Mouse (Mus musculus): ENCODE measurements around the gene C2cd2. TPM values are rescaled to one million over a fixed set of nuclear protein-coding genes. Genes with fewer than 3 reads are reported as not detected.
A peak's percentile ranks its signal among the peaks of the same experiment; 100 is the strongest.

C2cd2 gene
- total RNA-seq, 2 experiments from 2014 or later, result 26.5 to 35.1 TPM

GRCm38 (mm10) chr16:97883696-97884095 is 78.7 kb downstream of the C2cd2 start:
- DNase-seq, result no peak

- DNase-seq, result no peak
Measured at GRCm38 (mm10) chr16:97882891-97883290, 79.5 kb downstream of the C2cd2 start.

GRCm38 (mm10) chr16:97879134-97879533 is 83.3 kb downstream of the C2cd2 start:
- peak; percentile 56 to 66 for DNase-seq

GRCm38 (mm10) chr16:97877502-97877901 is 84.9 kb downstream of the C2cd2 start:
- DNase-seq, result no peak

GRCm38 (mm10) chr16:97875101-97875500 is 87.3 kb downstream of the C2cd2 start:
- DNase-seq, result no peak

GRCm38 (mm10) chr16:97874376-97874775 is 88.0 kb downstream of the C2cd2 start:
- no peak for DNase-seq

GRCm38 (mm10) chr16:97872657-97873056 is 89.7 kb downstream of the C2cd2 start:
- DNase-seq, result no peak

GRCm38 (mm10) chr16:97869193-97870102 is 93.0 kb downstream of the C2cd2 start:
- no peak for DNase-seq

GRCm38 (mm10) chr16:97863932-97864467 is 98.4 kb downstream of the C2cd2 start:
- DNase-seq, result no peak

- no peak for DNase-seq
Measured at GRCm38 (mm10) chr16:97856050-97856449, 106.3 kb downstream of the C2cd2 start.

- DNase-seq, result peak; percentile 91 to 95
Measured at GRCm38 (mm10) chr16:97851741-97852319, 110.6 kb downstream of the C2cd2 start, which contains the start of gene Prdm15. Prdm15 (minus strand) TSS chr16:97851850.

GRCm38 (mm10) chr16:97851061-97851740 is 111.2 kb downstream of the C2cd2 start:
- DNase-seq, result peak; percentile 90 to 93

- DNase-seq, result peak in 1 of 2 experiments; percentile 46
Measured at GRCm38 (mm10) chr16:97850667-97851060, 111.7 kb downstream of the C2cd2 start.

- no peak for DNase-seq
Measured at GRCm38 (mm10) chr16:97848832-97849231, 113.6 kb downstream of the C2cd2 start.

GRCm38 (mm10) chr16:97844967-97845937 is 117.1 kb downstream of the C2cd2 start:
- peak; percentile 48 to 56 for DNase-seq

- no peak for DNase-seq
Measured at GRCm38 (mm10) chr16:97832154-97832553, 130.2 kb downstream of the C2cd2 start.

GRCm38 (mm10) chr16:97828207-97828606 is 134.2 kb downstream of the C2cd2 start:
- DNase-seq, result no peak

GRCm38 (mm10) chr16:97823311-97824007 is 138.9 kb downstream of the C2cd2 start:
- DNase-seq, result no peak

GRCm38 (mm10) chr16:97819532-97819931 is 142.9 kb downstream of the C2cd2 start:
- no peak for DNase-seq

- DNase-seq, result no peak
Measured at GRCm38 (mm10) chr16:97817414-97817813, 145.0 kb downstream of the C2cd2 start.

GRCm38 (mm10) chr16:97815269-97815668 is 147.1 kb downstream of the C2cd2 start:
- DNase-seq, result no peak
